Mouse (Mus musculus) heart, embryonic 13.5 days (tissue): ENCODE measurements at regions not wholly inside any gene's neighbourhood (a gene's known extent, or its start where the extent isn't known, plus 50 kb on each side); places are given as distances from the start of the nearest gene placed in this dataset.

Experiments used
- ATAC-seq: fragments of 200-750 bp; cut with Nextera tagmentation; 2 replicates; pipeline ENCODE4 v1.8.0; 2017; ENCODE audit warnings: moderate TSS enrichment; ENCODE audit not compliant: insufficient number of reproducible peaks, low FRiP score, low TSS enrichment; ENCODE audit errors: extremely low read depth
- H3K27ac ChIP-seq: fragments of 300-500 bp; sonication (generic); replicated peaks from 2 replicates; pipeline ENCODE4 v1.5.1; 2015; ENCODE audit warnings: moderate library complexity, mild to moderate bottlenecking, inconsistent platforms
- H3K27me3 ChIP-seq: fragments of 300-500 bp; sonication (generic); replicated peaks from 2 replicates; pipeline ENCODE4 v1.6.1; 2015; ENCODE audit warnings: mild to moderate bottlenecking, inconsistent platforms
- H3K36me3 ChIP-seq: fragments of 300-500 bp; sonication (generic); 2 replicates; pipeline ENCODE4 v1.6.1; 2015; ENCODE audit warnings: mild to moderate bottlenecking, inconsistent platforms
- H3K4me1 ChIP-seq: fragments of 300-500 bp; sonication (generic); 2 replicates; pipeline ENCODE4 v1.6.1; 2015; ENCODE audit warnings: inconsistent platforms
- H3K4me2 ChIP-seq: fragments of 300-500 bp; sonication (generic); 2 replicates; pipeline ENCODE4 v1.6.1; 2015; ENCODE audit warnings: inconsistent platforms, mild to moderate bottlenecking, moderate library complexity
- H3K4me3 ChIP-seq: fragments of 300-500 bp; sonication (generic); 2 replicates; pipeline ENCODE4 v1.5.1; 2015; ENCODE audit warnings: moderate library complexity, mild to moderate bottlenecking, inconsistent platforms
- H3K9ac ChIP-seq: fragments of 300-500 bp; sonication (generic); 2 replicates; pipeline ENCODE4 v1.6.1; 2015; ENCODE audit warnings: inconsistent platforms, mild to moderate bottlenecking, moderate library complexity
- H3K9me3 ChIP-seq: fragments of 300-500 bp; sonication (generic); 2 replicates; pipeline ENCODE4 v1.6.1; 2016; ENCODE audit warnings: inconsistent platforms
- whole genome bisulfite sequencing: fragments of 180-500 bp; shearing (Covaris S2); methylation state at CpG from one replicate; pipeline ENCODE4 v1.1.7; 2015; ENCODE audit warnings: mixed read lengths; 5-methylcytosine and 5-hydroxymethylcytosine counted together

DNA sequence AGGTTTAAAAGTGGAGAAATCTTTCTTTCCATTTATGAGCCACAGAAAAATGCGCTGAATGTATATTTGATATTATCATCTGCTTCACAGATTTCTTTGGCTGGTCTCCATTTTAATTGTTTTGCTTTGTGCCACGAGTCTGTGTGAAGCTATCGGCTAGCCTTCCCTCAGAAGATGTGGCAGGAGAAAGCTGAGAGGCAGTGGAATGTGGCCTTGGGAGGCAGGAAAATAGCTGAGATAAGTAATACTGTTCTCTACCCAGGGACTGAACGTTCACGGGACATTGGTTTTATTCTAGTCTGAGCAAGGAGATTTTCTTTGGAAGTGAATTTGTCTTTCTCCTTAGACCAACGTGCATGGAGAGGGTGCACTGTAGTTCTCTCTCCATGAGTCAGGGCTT, 112.3 kb downstream of the Qpct start:
- Histone ChIP-seq H3K4me2 (no peak overlapping the region), H3K4me1 (peaks cover 20% of the 10 kb centered on the region), H3K9ac (no peak overlapping the region), H3K36me3 (no peaks in the 10 kb centered on the region), H3K4me3 (no peak overlapping the region), H3K9me3 (no peaks in the 10 kb centered on the region), H3K27me3 (no peaks in the 10 kb centered on the region), H3K27ac (peak overlapping the region; percentile 24; the same call in 1 of the 2 replicates)
- WGBS: 22% methylated on average over 6 of the region's 6 CpGs
- no peak for ATAC-seq

DNA sequence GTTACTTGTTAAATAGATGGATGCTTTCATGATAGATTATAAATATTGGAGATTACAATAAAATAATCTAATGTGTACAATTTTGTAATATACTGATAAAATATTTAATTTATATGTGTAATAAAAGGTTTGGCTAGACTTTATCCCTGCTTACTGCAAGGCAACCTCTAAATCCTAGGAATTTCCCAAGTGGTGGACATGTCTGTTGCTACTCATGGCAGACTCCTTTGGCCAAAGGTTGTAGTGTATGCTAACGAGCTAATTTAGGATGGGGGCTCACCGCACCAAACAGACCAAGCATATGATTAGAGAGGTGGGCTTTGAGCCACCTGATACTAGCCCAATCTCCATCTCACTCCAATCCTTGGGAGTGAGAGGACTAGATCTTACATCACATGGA, 102.4 kb downstream of the Qpct start:
- Histone ChIP-seq H3K9ac (no peak overlapping the region), H3K27me3 (no peaks in the 10 kb centered on the region), H3K4me2 (no peak overlapping the region), H3K4me3 (no peak overlapping the region), H3K27ac (no peak overlapping the region), H3K9me3 (no peaks in the 10 kb centered on the region), H3K4me1 (no peaks in the 10 kb centered on the region), H3K36me3 (no peaks in the 10 kb centered on the region)
- WGBS: 83% methylated on average over 2 of the region's 2 CpGs
- ATAC-seq: no peak

- ATAC-seq: no peak
- no peak overlapping the region for H3K9ac ChIP-seq
Observed at GRCm38 (mm10) chr17:79152823-79153222, 101.1 kb downstream of the Qpct start.

GRCm38 (mm10) chr17:79147883-79148282, 96.2 kb downstream of the Qpct start:
- no peak overlapping the region for H3K27ac ChIP-seq
- no peaks in the 10 kb centered on the region for H3K36me3 ChIP-seq
- H3K4me2 ChIP-seq: no peak overlapping the region
- H3K4me1 ChIP-seq: no peaks in the 10 kb centered on the region
- 49% methylated on average over 3 of the region's 3 CpGs for WGBS
- ATAC-seq: no peak
- no peaks in the 10 kb centered on the region for H3K9me3 ChIP-seq
- no peak overlapping the region for H3K9ac ChIP-seq
- no peak overlapping the region for H3K4me3 ChIP-seq
- H3K27me3 ChIP-seq: no peaks in the 10 kb centered on the region

More at GRCm38 (mm10) chr17:79152823-79153222, 101.1 kb downstream of the Qpct start:
- no peaks in the 10 kb centered on the region for H3K9me3 ChIP-seq
- H3K27ac ChIP-seq: no peak overlapping the region
- H3K4me2 ChIP-seq: no peak overlapping the region
- no peaks in the 10 kb centered on the region for H3K27me3 ChIP-seq
- 77% methylated on average over 3 of the region's 3 CpGs for WGBS
- H3K4me1 ChIP-seq: no peaks in the 10 kb centered on the region
- H3K4me3 ChIP-seq: no peak overlapping the region
- H3K36me3 ChIP-seq: no peaks in the 10 kb centered on the region

DNA sequence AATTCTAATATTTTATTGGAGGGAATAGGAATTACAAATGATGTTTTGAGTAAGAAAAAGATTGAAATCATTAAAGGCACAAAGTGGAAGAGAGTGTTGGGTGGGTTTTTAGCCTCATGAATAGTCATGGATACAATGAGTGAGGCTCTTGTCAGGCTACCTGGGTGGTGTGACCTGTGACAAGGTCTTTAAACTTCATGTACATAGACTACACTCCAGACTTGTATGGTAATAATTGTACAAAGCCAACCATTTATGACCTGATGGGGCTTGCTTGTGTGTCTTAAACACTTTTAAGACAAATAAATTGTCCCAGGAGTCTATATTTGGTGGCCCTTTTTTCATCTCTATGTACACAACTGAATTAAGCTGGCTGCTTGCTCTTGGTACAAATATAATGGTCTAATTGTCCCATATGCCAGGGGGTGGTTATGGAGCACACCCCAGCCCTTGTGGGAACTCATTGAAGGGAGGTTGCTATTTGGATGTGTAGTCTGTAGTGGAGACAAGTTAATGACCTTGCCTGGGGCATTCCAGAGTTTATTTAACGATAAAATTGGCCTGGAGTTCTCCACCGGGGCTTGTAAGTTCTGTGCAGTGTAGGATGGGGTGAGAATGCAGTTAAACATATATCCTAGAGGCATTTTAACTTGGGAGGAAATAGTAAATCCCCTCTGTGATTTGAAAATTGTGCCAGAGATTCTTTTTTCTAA, 93.4 kb downstream of the Qpct start:
- Histone ChIP-seq H3K4me1 (no peaks in the 10 kb centered on the region), H3K9ac (no peak overlapping the region), H3K4me3 (no peak overlapping the region), H3K9me3 (no peaks in the 10 kb centered on the region), H3K36me3 (no peaks in the 10 kb centered on the region), H3K27me3 (no peaks in the 10 kb centered on the region), H3K27ac (no peak overlapping the region), H3K4me2 (no peak overlapping the region)
- no peak for ATAC-seq
- WGBS: 52% methylated on average over 2 of the region's 2 CpGs

DNA sequence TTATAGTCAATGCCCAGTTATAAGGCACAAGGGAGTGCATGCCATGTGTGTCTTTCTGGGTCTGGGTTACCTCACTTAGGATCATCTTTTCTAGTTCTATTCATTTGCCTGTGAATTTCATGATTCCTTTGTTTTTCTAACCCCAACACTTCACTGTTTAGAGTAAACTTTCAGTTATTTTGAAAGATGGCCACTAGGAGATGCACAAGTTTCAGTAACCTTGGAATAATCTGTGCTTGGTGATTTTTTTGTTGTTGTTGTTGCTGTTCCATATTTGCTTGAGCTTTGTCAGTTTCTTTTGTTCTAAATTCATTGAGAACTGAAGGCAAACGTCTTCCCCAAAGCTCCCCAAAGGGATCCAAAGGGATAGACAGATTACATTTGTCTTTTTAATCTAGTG, 91.3 kb downstream of the Qpct start:
- Histone ChIP-seq H3K36me3 (no peaks in the 10 kb centered on the region), H3K9ac (no peak overlapping the region), H3K9me3 (no peaks in the 10 kb centered on the region; the same call in 1 of the 2 replicates), H3K27ac (no peak overlapping the region), H3K4me1 (no peaks in the 10 kb centered on the region), H3K27me3 (no peaks in the 10 kb centered on the region), H3K4me3 (no peak overlapping the region), H3K4me2 (no peak overlapping the region)
- 17% methylated on average over 1 of the region's 1 CpGs for WGBS
- no peak for ATAC-seq
